Mouse (Mus musculus): ENCODE results near the gene Slc39a1.
"Not testable (repeated sequence)": the region's sequence is repeated elsewhere in the genome, so short reads cannot be mapped to it uniquely, and the experiment has no call there.

Slc39a1 gene

GRCm38 (mm10) chr3:90241669-90242358, 6.2 kb upstream of the Slc39a1 start:
- no peak for DNase-seq

- peak; percentile 75 for DNase-seq
Measured at GRCm38 (mm10) chr3:90242984-90243775, 4.8 kb upstream of the Slc39a1 start, which contains the start of gene Creb3l4. Gene Creb3l4, minus strand, starts transcription at chr3:90243512.

GRCm38 (mm10) chr3:90245406-90245805, 2.6 kb upstream of the Slc39a1 start:
- no peak for DNase-seq

- no peak for DNase-seq
Measured at GRCm38 (mm10) chr3:90247630-90247959, 377 bp upstream of the Slc39a1 start.

GRCm38 (mm10) chr3:90248746-90249100, 751 bp downstream of the Slc39a1 start:
- DNase-seq = peak; percentile 53

- DNase-seq = no peak
Measured at GRCm38 (mm10) chr3:90250791-90251190, 2.8 kb downstream of the Slc39a1 start.

- DNase-seq = not testable (repeated sequence)
Measured at GRCm38 (mm10) chr3:90251731-90252226, 3.8 kb downstream of the Slc39a1 start.

GRCm38 (mm10) chr3:90252659-90253058, 4.7 kb downstream of the Slc39a1 start:
- not testable (repeated sequence) for DNase-seq

- not testable (repeated sequence) for DNase-seq
Measured at GRCm38 (mm10) chr3:90253174-90253573, 5.2 kb downstream of the Slc39a1 start.

GRCm38 (mm10) chr3:90253653-90254418, 5.9 kb downstream of the Slc39a1 start, which contains the start of gene Crtc2:
Gene Crtc2, plus strand, starts transcription at chr3:90254163.
- DNase-seq = peak; percentile 99

- peak; percentile 7 for DNase-seq
Measured at GRCm38 (mm10) chr3:90254419-90255193, 6.6 kb downstream of the Slc39a1 start.

- DNase-seq = no peak
Measured at GRCm38 (mm10) chr3:90255194-90255565, 7.2 kb downstream of the Slc39a1 start.

GRCm38 (mm10) chr3:90255784-90256353, 7.9 kb downstream of the Slc39a1 start:
- DNase-seq = no peak

- no peak for DNase-seq
Measured at GRCm38 (mm10) chr3:90256731-90257530, 9.0 kb downstream of the Slc39a1 start.

- DNase-seq = no peak
Measured at GRCm38 (mm10) chr3:90258521-90258920, 10.5 kb downstream of the Slc39a1 start.

- DNase-seq = no peak
Measured at GRCm38 (mm10) chr3:90263121-90263771, 15.3 kb downstream of the Slc39a1 start.

GRCm38 (mm10) chr3:90264687-90265033, 16.7 kb downstream of the Slc39a1 start:
- no peak for DNase-seq

- DNase-seq = peak; percentile 94
Measured at GRCm38 (mm10) chr3:90265034-90265931, 17.3 kb downstream of the Slc39a1 start, which contains the start of gene Dennd4b. Gene Dennd4b, plus strand, starts transcription at chr3:90265185.

- DNase-seq = peak; percentile 29
Measured at GRCm38 (mm10) chr3:90265932-90266741, 18.2 kb downstream of the Slc39a1 start.

Measured in lung, postnatal 36 days (tissue).